Mouse (Mus musculus) E14TG2a.4 (cell line): ENCODE results near the gene Abhd18.
A peak's percentile ranks its signal among the peaks of the same experiment; 100 is the strongest.

Experiments used
- CTCF ChIP-seq: conservative IDR thresholded peaks from 2 replicates; pipeline ENCODE4 v1.5.1; 2014; ENCODE audit warnings: low read length
- NANOG ChIP-seq: IDR thresholded peaks from 2 replicates; pipeline ENCODE4 v1.6.1; 2014; ENCODE audit warnings: borderline replicate concordance, low read length, mixed read lengths
- POU5F1 ChIP-seq: IDR thresholded peaks from 2 replicates; pipeline ENCODE4 v1.6.1; 2014; ENCODE audit warnings: low read length, borderline replicate concordance

GRCm38 (mm10) chr3:40798500-40798899 lies 48.3 kb upstream of the Abhd18 start:
- TF ChIP-seq CTCF: peak; percentile 60
- TF ChIP-seq POU5F1: no peak
- no peak for TF ChIP-seq NANOG
